Mouse (Mus musculus) midbrain, embryonic 15.5 days (tissue): ENCODE results near the gene Mthfd1l. TPM values are rescaled to one million over a fixed set of nuclear protein-coding genes. Genes with fewer than 3 reads are reported as not detected.

Experiments
- ATAC-seq: fragments of 200-750 bp; cut with Nextera tagmentation; replicated peaks from 2 replicates; pipeline ENCODE4 v1.8.0; 2017; ENCODE audit warnings: moderate TSS enrichment
- H3K27ac ChIP-seq: fragments of 300-500 bp; sonication (generic); 2 replicates; pipeline ENCODE4 v1.5.1; 2015; ENCODE audit warnings: mild to moderate bottlenecking, inconsistent platforms
- H3K27me3 ChIP-seq: fragments of 300-500 bp; sonication (generic); replicated peaks from 2 replicates; pipeline ENCODE4 v1.6.1; 2015; ENCODE audit warnings: inconsistent platforms
- H3K36me3 ChIP-seq: fragments of 300-500 bp; sonication (generic); replicated peaks from 2 replicates; pipeline ENCODE4 v1.6.1; 2015; ENCODE audit warnings: inconsistent platforms
- H3K4me1 ChIP-seq: fragments of 300-500 bp; sonication (generic); 2 replicates; pipeline ENCODE4 v1.6.1; 2015; ENCODE audit warnings: inconsistent platforms
- H3K4me2 ChIP-seq: fragments of 300-500 bp; sonication (generic); 2 replicates; pipeline ENCODE4 v1.6.1; 2015; ENCODE audit warnings: inconsistent platforms, mild to moderate bottlenecking, moderate library complexity
- H3K4me3 ChIP-seq: fragments of 300-500 bp; sonication (generic); 2 replicates; pipeline ENCODE4 v1.5.1; 2015; ENCODE audit warnings: mild to moderate bottlenecking, inconsistent platforms
- H3K9ac ChIP-seq: fragments of 300-500 bp; sonication (generic); 2 replicates; pipeline ENCODE4 v1.6.1; 2015; ENCODE audit warnings: mild to moderate bottlenecking, inconsistent platforms
- H3K9me3 ChIP-seq: fragments of 300-500 bp; sonication (generic); 2 replicates; pipeline ENCODE4 v1.6.1; 2016; ENCODE audit warnings: inconsistent platforms
- WGBS: fragments of 180-500 bp; shearing (Covaris S2); methylation state at CpG from one replicate; pipeline ENCODE4 v1.1.7; 2015; ENCODE audit warnings: mixed read lengths; 5-methylcytosine and 5-hydroxymethylcytosine counted together
- polyA plus RNA-seq: library from polyadenylated mRNA; unstranded; fragments of >200 nt; fragmentation: Nextera tagmentation; extraction: Ambion mirVana; gene quantifications from 2 replicates; pipeline ENCODE4 v1.2.1, GENCODE M21; 2015

Mthfd1l gene
- polyA plus RNA-seq, 1 experiment from 2014 or later, result 6.0 TPM

- no peak overlapping the region for H3K4me3 ChIP-seq
- H3K9me3 ChIP-seq, result no peaks in the 10 kb centered on the region
- no peak for ATAC-seq
- H3K9ac ChIP-seq, result no peak overlapping the region
- no peaks in the 10 kb centered on the region for H3K36me3 ChIP-seq
- H3K4me1 ChIP-seq, result no peaks in the 10 kb centered on the region
- H3K27me3 ChIP-seq, result no peaks in the 10 kb centered on the region
- no peak overlapping the region for H3K27ac ChIP-seq
- no peak overlapping the region for H3K4me2 ChIP-seq
- 68% methylated on average over 10 of the region's 10 CpGs for WGBS
Observed at GRCm38 (mm10) chr10:4142816-4143215, 169.9 kb downstream of the Mthfd1l start.

GRCm38 (mm10) chr10:4143381-4143780 lies 170.5 kb downstream of the Mthfd1l start:
- 38% methylated on average over 1 of the region's 1 CpGs for WGBS
- ATAC-seq, result no peak
- Histone ChIP-seq H3K4me3 (no peak overlapping the region), H3K27me3 (no peaks in the 10 kb centered on the region), H3K9ac (no peak overlapping the region), H3K27ac (no peak overlapping the region), H3K4me2 (no peak overlapping the region), H3K4me1 (no peaks in the 10 kb centered on the region), H3K36me3 (no peaks in the 10 kb centered on the region), H3K9me3 (no peaks in the 10 kb centered on the region)

- Histone ChIP-seq H3K27me3 (no peaks in the 10 kb centered on the region), H3K4me3 (no peak overlapping the region), H3K36me3 (no peaks in the 10 kb centered on the region), H3K9ac (no peak overlapping the region), H3K27ac (no peak overlapping the region), H3K4me1 (no peaks in the 10 kb centered on the region), H3K9me3 (no peaks in the 10 kb centered on the region), H3K4me2 (no peak overlapping the region)
- 80% methylated on average over 16 of the region's 16 CpGs for WGBS
- no peak for ATAC-seq
Observed at GRCm38 (mm10) chr10:4145080-4145807, 172.3 kb downstream of the Mthfd1l start.

- Histone ChIP-seq H3K9ac (no peak overlapping the region), H3K27ac (no peak overlapping the region), H3K4me3 (no peak overlapping the region), H3K36me3 (no peaks in the 10 kb centered on the region), H3K4me2 (no peak overlapping the region), H3K4me1 (no peaks in the 10 kb centered on the region), H3K27me3 (no peaks in the 10 kb centered on the region), H3K9me3 (no peaks in the 10 kb centered on the region)
- 90% methylated on average over 4 of the region's 4 CpGs for WGBS
- no peak for ATAC-seq
Observed at GRCm38 (mm10) chr10:4146947-4147346, 174.0 kb downstream of the Mthfd1l start.

- 89% methylated on average over 4 of the region's 4 CpGs for WGBS
- H3K36me3 ChIP-seq, result no peaks in the 10 kb centered on the region
Observed at GRCm38 (mm10) chr10:4151159-4151558, 178.2 kb downstream of the Mthfd1l start.

GRCm38 (mm10) chr10:4151862-4152776 lies 179.2 kb downstream of the Mthfd1l start:
- no peak for ATAC-seq

More at GRCm38 (mm10) chr10:4151159-4151558, 178.2 kb downstream of the Mthfd1l start:
- no peak overlapping the region for H3K27ac ChIP-seq
- no peaks in the 10 kb centered on the region for H3K4me1 ChIP-seq
- no peak overlapping the region for H3K4me2 ChIP-seq
- no peak overlapping the region for H3K9ac ChIP-seq
- H3K4me3 ChIP-seq, result no peak overlapping the region
- H3K27me3 ChIP-seq, result no peaks in the 10 kb centered on the region
- no peak for ATAC-seq
- no peaks in the 10 kb centered on the region for H3K9me3 ChIP-seq

GRCm38 (mm10) chr10:4153031-4153430 lies 180.1 kb downstream of the Mthfd1l start:
- Histone ChIP-seq H3K9ac (no peak overlapping the region), H3K27ac (no peak overlapping the region), H3K36me3 (no peaks in the 10 kb centered on the region), H3K4me3 (no peak overlapping the region), H3K27me3 (no peaks in the 10 kb centered on the region), H3K9me3 (no peaks in the 10 kb centered on the region), H3K4me1 (no peaks in the 10 kb centered on the region), H3K4me2 (no peak overlapping the region)
- 88% methylated on average over 4 of the region's 4 CpGs for WGBS
- ATAC-seq, result no peak

More at GRCm38 (mm10) chr10:4151862-4152776, 179.2 kb downstream of the Mthfd1l start:
- no peaks in the 10 kb centered on the region for H3K4me1 ChIP-seq
- no peak overlapping the region for H3K9ac ChIP-seq
- H3K27ac ChIP-seq, result no peak overlapping the region
- no peaks in the 10 kb centered on the region for H3K9me3 ChIP-seq
- H3K27me3 ChIP-seq, result no peaks in the 10 kb centered on the region
- no peak overlapping the region for H3K4me2 ChIP-seq
- no peak overlapping the region for H3K4me3 ChIP-seq
- no peaks in the 10 kb centered on the region for H3K36me3 ChIP-seq
- 84% methylated on average over 12 of the region's 12 CpGs for WGBS

GRCm38 (mm10) chr10:4154035-4154434 lies 181.1 kb downstream of the Mthfd1l start:
- ATAC-seq, result no peak
- no peak overlapping the region for H3K4me3 ChIP-seq
- H3K4me1 ChIP-seq, result no peaks in the 10 kb centered on the region
- H3K27me3 ChIP-seq, result no peaks in the 10 kb centered on the region
- no peaks in the 10 kb centered on the region for H3K9me3 ChIP-seq
- 85% methylated on average over 6 of the region's 6 CpGs for WGBS
- H3K36me3 ChIP-seq, result no peaks in the 10 kb centered on the region
- H3K27ac ChIP-seq, result no peak overlapping the region
- H3K9ac ChIP-seq, result no peak overlapping the region
- no peak overlapping the region for H3K4me2 ChIP-seq

GRCm38 (mm10) chr10:4155521-4155920 lies 182.6 kb downstream of the Mthfd1l start:
- H3K27me3 ChIP-seq, result no peaks in the 10 kb centered on the region
- H3K4me3 ChIP-seq, result no peak overlapping the region
- H3K4me2 ChIP-seq, result no peak overlapping the region
- H3K9me3 ChIP-seq, result no peaks in the 10 kb centered on the region
- no peak for ATAC-seq
- no peak overlapping the region for H3K9ac ChIP-seq
- H3K4me1 ChIP-seq, result no peaks in the 10 kb centered on the region
- 84% methylated on average over 5 of the region's 5 CpGs for WGBS
- H3K36me3 ChIP-seq, result no peaks in the 10 kb centered on the region
- no peak overlapping the region for H3K27ac ChIP-seq

- Histone ChIP-seq H3K27ac (no peak overlapping the region), H3K4me3 (no peak overlapping the region), H3K4me2 (no peak overlapping the region), H3K27me3 (no peaks in the 10 kb centered on the region), H3K9ac (no peak overlapping the region), H3K9me3 (no peaks in the 10 kb centered on the region), H3K4me1 (no peaks in the 10 kb centered on the region), H3K36me3 (no peaks in the 10 kb centered on the region)
- ATAC-seq, result no peak
- 90% methylated on average over 5 of the region's 5 CpGs for WGBS
Observed at GRCm38 (mm10) chr10:4158533-4158932, 185.6 kb downstream of the Mthfd1l start.

GRCm38 (mm10) chr10:4159541-4160090 lies 186.7 kb downstream of the Mthfd1l start:
- Histone ChIP-seq H3K27me3 (no peaks in the 10 kb centered on the region), H3K4me2 (no peak overlapping the region), H3K36me3 (no peaks in the 10 kb centered on the region), H3K4me1 (no peaks in the 10 kb centered on the region), H3K9ac (no peak overlapping the region), H3K4me3 (no peak overlapping the region), H3K27ac (no peak overlapping the region), H3K9me3 (no peaks in the 10 kb centered on the region)
- no peak for ATAC-seq
- WGBS, result 76% methylated on average over 8 of the region's 8 CpGs

GRCm38 (mm10) chr10:4160242-4160785 lies 187.4 kb downstream of the Mthfd1l start:
- no peaks in the 10 kb centered on the region for H3K27me3 ChIP-seq
- H3K27ac ChIP-seq, result no peak overlapping the region
- 76% methylated on average over 13 of the region's 13 CpGs for WGBS
- H3K9ac ChIP-seq, result no peak overlapping the region
- no peaks in the 10 kb centered on the region for H3K9me3 ChIP-seq
- H3K36me3 ChIP-seq, result no peaks in the 10 kb centered on the region
- H3K4me3 ChIP-seq, result no peak overlapping the region
- ATAC-seq, result no peak
- no peak overlapping the region for H3K4me2 ChIP-seq
- no peaks in the 10 kb centered on the region for H3K4me1 ChIP-seq
